Mouse (Mus musculus): ENCODE measurements around the gene Intu. TPM values are rescaled to one million over a fixed set of nuclear protein-coding genes. Genes with fewer than 3 reads are reported as not detected.

Intu gene
- polyA plus RNA-seq, 1 experiment from 2014 or later: 12.6 TPM

DNA sequence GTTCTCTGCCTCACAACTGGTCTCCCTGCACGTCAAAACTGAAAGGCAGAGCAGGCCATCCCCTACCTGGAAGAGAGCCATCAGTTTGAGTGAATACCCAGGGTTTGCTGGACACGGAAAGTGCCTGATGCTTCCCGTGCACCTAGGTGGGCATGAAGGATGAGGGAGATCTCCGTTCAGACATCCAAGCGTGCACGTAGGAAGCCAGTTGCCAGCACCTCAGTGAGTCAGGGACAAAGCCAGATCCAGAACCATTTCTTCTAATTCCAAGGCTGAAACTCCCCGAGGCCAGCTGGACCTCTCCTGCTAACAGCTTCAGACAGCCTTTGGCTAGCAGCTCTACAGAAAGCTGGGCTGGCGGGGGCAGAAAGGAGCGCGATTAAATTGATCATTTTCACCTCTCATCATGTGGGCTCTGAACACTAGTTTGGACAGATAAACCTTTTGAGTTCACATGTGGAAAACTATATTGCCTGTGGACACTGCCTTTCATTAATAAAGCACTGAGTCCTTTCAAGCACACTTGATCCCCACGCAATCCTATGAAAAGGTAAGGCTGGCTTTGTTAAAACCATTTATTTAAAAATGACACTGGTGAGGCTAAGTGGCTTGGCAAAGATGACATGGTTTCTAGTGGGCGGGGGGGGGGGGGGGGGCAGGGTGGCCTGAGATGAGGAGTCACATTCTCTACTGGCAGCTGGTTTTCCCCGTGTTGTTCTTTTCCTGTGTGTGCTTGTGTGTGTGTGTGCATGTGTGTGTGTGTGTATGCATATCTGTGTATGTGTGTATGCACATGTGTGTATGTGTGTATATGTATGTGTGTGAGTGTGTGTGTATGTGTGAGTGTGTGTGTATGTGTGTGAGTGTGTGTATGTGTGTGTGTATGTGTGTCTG, 17.9 kb upstream of the Intu start:
- peaks cover under 1% of the 10 kb centered on the region for H3K27me3 ChIP-seq
- TF ChIP-seq CTCF (IDR thresholded peaks at IDR 0.05): no peak
- ChIA-PET CTCF (no interaction called here), POLR2A (no interaction called here)
- DNase-seq (ENCODE audit: low read depth, low spot score) (no peak), ATAC-seq (no peak)
- in situ Hi-C loops (cut with MboI; ENCODE audit: low pct_unique_long_range_greater_than_20kb): no loop called here

DNA sequence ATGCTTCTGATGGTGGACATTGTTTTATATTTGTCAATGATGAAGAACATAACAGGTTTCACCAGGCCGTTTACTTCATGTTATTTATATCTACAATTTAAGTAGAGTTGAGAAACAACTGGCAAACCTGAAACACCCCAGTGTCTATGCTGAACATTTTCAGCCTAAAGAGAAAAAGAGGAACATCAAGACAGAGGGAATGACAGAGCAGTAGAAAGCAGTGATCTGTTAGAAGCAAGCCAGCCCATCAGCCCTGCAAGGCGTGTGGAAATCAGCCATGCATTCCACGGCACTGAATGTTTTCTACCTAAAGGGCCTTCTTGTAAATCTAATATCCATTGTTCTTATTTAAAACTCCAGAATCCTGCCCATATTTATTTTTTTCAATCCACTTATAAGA, 12.8 kb upstream of the Intu start:
- no peaks in the 10 kb centered on the region for H3K27me3 ChIP-seq
- ATAC-seq (no peak), DNase-seq (ENCODE audit: low read depth, low spot score) (no peak)
- TF ChIP-seq CTCF (IDR thresholded peaks at IDR 0.05): no peak
- in situ Hi-C loops (cut with MboI; ENCODE audit: low pct_unique_long_range_greater_than_20kb): no loop called here
- POLR2A ChIA-PET: no interaction called here
- CTCF ChIA-PET: no interaction called here

DNA sequence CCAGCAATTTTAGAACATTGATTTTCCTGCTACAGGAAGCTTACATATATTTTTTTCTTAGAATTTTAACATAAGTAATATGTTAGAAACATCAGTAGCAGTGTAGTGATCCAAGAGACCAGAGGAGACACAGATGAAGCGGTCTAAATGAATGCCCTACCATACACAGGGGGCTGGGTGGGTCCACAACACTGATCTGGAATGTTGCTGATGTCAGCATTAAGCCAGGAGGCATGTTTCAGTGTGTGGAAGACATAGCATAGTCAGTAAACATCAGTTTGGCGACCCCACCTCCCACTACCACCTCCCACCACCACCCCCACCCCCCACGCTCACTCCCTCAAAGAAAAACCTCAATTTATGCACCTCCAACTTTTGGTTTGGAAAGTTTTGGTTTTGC, 11.5 kb upstream of the Intu start:
- ATAC-seq: no peak
- POLR2A ChIA-PET: no interaction called here

DNA sequence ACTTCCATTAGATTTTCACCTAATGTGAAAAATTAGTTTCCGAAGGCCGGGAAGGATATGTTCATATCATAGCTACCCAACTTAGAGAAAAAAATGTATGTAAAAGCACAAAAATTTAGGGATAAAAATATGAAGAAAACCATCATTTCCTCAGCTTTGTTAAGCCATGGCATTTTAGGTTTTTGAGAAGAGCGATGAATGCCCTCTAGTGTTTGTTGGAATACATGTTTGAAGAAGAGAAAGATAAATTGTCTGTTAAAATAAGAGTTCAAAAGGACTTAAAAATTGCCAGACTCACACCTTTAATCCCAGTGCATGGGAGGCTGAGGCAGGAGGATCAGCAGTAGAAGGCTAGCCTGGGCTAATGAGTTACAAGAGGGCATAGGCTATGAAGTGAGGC, 10.5 kb upstream of the Intu start:
- ChIA-PET POLR2A (no interaction called here), CTCF (interaction anchor here (0.7 to 1.4 kb wide), 3 partner anchors 11 to 219 kb away, joined by 3 read pairs; no protein-coding TSS in a partner anchor)
- H3K27me3 ChIP-seq: no peaks in the 10 kb centered on the region
- DNase-seq (ENCODE audit: low read depth, low spot score): no peak
- no peak for ATAC-seq
- TF ChIP-seq CTCF (IDR thresholded peaks at IDR 0.05): peak; percentile 34
- in situ Hi-C loops (cut with MboI; ENCODE audit: low pct_unique_long_range_greater_than_20kb): no loop called here

More for the DNA sequence above, 11.5 kb upstream of the Intu start:
- no peaks in the 10 kb centered on the region for H3K27me3 ChIP-seq
- CTCF ChIA-PET: interaction anchor here (0.9 kb wide), 1 partner anchor 9 kb away, joined by 3 read pairs; no protein-coding TSS in a partner anchor
- in situ Hi-C loops (cut with MboI; ENCODE audit: low pct_unique_long_range_greater_than_20kb): no loop called here
- no peak for TF ChIP-seq CTCF (IDR thresholded peaks at IDR 0.05)
- DNase-seq (ENCODE audit: low read depth, low spot score): no peak

GRCm38 (mm10) chr3:40522446-40522845, 8.6 kb upstream of the Intu start:
- ChIA-PET CTCF (interaction anchor here (1.2 to 1.9 kb wide), 2 partner anchors 11 to 90 kb away, joined by 3 to 4 read pairs; no protein-coding TSS in a partner anchor), POLR2A (no interaction called here)
- H3K27me3 ChIP-seq: no peaks in the 10 kb centered on the region
- in situ Hi-C loops (cut with MboI; ENCODE audit: low pct_unique_long_range_greater_than_20kb): no loop called here
- TF ChIP-seq CTCF (IDR thresholded peaks at IDR 0.05): no peak
- no peak for DNase-seq (ENCODE audit: low read depth, low spot score)
- ATAC-seq: no peak

DNA sequence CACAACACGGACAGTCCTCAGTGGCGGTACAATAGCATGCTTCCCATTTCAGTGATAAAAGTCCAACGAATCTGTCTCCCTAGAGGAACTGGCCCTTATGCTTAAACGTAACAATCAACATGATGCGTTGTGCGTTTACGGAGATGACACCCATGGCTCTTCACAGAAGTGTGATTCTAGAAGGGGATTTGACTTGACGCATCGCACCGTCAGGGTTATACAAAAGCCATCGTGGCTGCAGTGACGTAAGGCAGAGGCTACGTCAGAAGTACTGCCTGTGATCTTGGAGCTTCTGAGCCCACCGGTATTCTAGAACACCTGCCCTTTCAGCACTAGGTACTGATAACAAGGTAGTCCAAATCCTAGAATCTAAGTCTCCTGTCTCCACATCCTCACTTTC, 8.2 kb upstream of the Intu start:
- no peaks in the 10 kb centered on the region for H3K27me3 ChIP-seq
- DNase-seq (ENCODE audit: low read depth, low spot score) (no peak), ATAC-seq (no peak)
- POLR2A ChIA-PET: interaction anchor here (0.8 kb wide), 1 partner anchor 129 kb away, joined by 3 read pairs; no protein-coding TSS in a partner anchor
- in situ Hi-C loops (cut with MboI; ENCODE audit: low pct_unique_long_range_greater_than_20kb): no loop called here
- CTCF ChIA-PET: interaction anchor here (0.6 to 1.9 kb wide), 5 partner anchors 11 to 812 kb away, joined by 3 to 4 read pairs (median 3); no protein-coding TSS in a partner anchor
- no peak for TF ChIP-seq CTCF (IDR thresholded peaks at IDR 0.05)

DNA sequence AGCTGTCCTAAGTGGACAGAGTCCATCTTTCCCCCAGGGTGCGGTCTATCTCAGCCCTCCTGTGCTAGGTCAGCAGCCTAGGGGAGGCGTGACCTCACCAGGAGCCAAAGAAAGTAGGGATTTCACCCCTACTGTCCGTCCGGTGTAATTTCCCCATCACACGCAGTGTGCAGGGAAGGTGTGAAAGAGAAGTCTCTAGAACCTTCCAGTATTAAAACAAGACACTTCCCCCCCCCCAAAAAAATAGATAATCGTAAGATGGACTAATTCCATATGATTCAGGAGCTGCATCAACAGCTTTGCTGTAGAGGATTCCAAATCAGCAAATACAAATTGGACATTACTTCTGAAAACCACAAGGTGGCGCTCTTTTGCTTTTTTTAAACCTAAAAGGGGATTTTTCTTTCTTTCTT, 7.7 kb upstream of the Intu start:
- DNase-seq (ENCODE audit: low read depth, low spot score): no peak
- H3K27me3 ChIP-seq: no peaks in the 10 kb centered on the region
- CTCF ChIA-PET: interaction anchor here (0.6 to 1.9 kb wide), 8 partner anchors 9 to 812 kb away, joined by 3 to 5 read pairs (median 4); no protein-coding TSS in a partner anchor
- TF ChIP-seq CTCF (IDR thresholded peaks at IDR 0.05): peak; percentile 65
- in situ Hi-C loops (cut with MboI; ENCODE audit: low pct_unique_long_range_greater_than_20kb): no loop called here
- ATAC-seq: no peak
- POLR2A ChIA-PET: interaction anchor here (0.7 to 0.8 kb wide), 2 partner anchors 128 to 348 kb away, joined by 3 read pairs; no protein-coding TSS in a partner anchor

- no peak for DNase-seq (ENCODE audit: low read depth, low spot score)
- in situ Hi-C loops (cut with MboI; ENCODE audit: low pct_unique_long_range_greater_than_20kb): no loop called here
- POLR2A ChIA-PET: interaction anchor here (0.7 to 1.3 kb wide), 2 partner anchors 221 to 358 kb away, joined by 3 read pairs; no protein-coding TSS in a partner anchor
- CTCF ChIA-PET: interaction anchor here (0.9 to 1.7 kb wide), 18 partner anchors 12 to 1642 kb away, joined by 3 to 8 read pairs (median 4); no protein-coding TSS in a partner anchor
- no peak for TF ChIP-seq CTCF (IDR thresholded peaks at IDR 0.05)
- H3K27me3 ChIP-seq: no peaks in the 10 kb centered on the region
- no peak for ATAC-seq
Observed at GRCm38 (mm10) chr3:40524841-40525240, 6.2 kb upstream of the Intu start.

DNA sequence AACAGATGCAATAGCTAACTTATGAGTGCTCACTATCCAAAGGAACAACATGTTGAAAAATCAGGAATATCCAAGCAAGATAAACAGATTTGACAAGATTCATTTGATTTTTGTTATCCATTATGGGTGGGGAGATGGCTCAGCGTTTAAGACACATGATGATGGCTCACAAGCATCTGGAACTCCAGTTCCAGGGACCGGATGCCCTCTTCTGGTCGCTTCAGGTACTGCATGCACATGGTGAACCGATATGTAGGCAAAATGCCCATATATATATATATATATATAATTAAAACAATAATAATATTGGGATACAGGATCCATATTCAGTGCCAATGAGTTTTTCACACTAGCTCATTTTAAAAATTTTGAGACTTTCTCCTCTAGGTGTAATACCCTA, 5.7 kb upstream of the Intu start:
- peak; percentile 79 for TF ChIP-seq CTCF (IDR thresholded peaks at IDR 0.05)
- no peaks in the 10 kb centered on the region for H3K27me3 ChIP-seq
- in situ Hi-C loops (cut with MboI; ENCODE audit: low pct_unique_long_range_greater_than_20kb): no loop called here
- no peak for ATAC-seq
- ChIA-PET CTCF (interaction anchor here (0.9 to 1.7 kb wide), 15 partner anchors 11 to 1643 kb away, joined by 3 to 8 read pairs (median 3); no protein-coding TSS in a partner anchor), POLR2A (interaction anchor here (0.7 to 1.3 kb wide), 2 partner anchors 221 to 359 kb away, joined by 3 read pairs; no protein-coding TSS in a partner anchor)
- DNase-seq (ENCODE audit: low read depth, low spot score): no peak

GRCm38 (mm10) chr3:40526095-40526494, 5.0 kb upstream of the Intu start:
- ChIA-PET POLR2A (no interaction called here), CTCF (interaction anchor here (1.0 to 1.7 kb wide), 3 partner anchors 15 to 222 kb away, joined by 3 to 8 read pairs (median 4); no protein-coding TSS in a partner anchor)
- H3K27me3 ChIP-seq: no peaks in the 10 kb centered on the region
- no peak for ATAC-seq
- DNase-seq (ENCODE audit: low read depth, low spot score): no peak
- in situ Hi-C loops (cut with MboI; ENCODE audit: low pct_unique_long_range_greater_than_20kb): no loop called here
- no peak for TF ChIP-seq CTCF (IDR thresholded peaks at IDR 0.05)

GRCm38 (mm10) chr3:40527218-40527617, 3.9 kb upstream of the Intu start:
- no peak for ATAC-seq
- DNase-seq (ENCODE audit: low read depth, low spot score): no peak
- POLR2A ChIA-PET: no interaction called here
- in situ Hi-C loops (cut with MboI; ENCODE audit: low pct_unique_long_range_greater_than_20kb): no loop called here
- H3K27me3 ChIP-seq: peaks cover 7% of the 10 kb centered on the region
- no peak for TF ChIP-seq CTCF (IDR thresholded peaks at IDR 0.05)
- CTCF ChIA-PET: interaction anchor here (1.0 kb wide), 1 partner anchor 21 kb away, joined by 3 read pairs; no protein-coding TSS in a partner anchor

Data from Patski (cell line).